Mouse (Mus musculus): Measurements from ENCODE around the gene Itfg2. TPM values are rescaled to one million over a fixed set of nuclear protein-coding genes. Genes with fewer than 3 reads are reported as not detected.

Itfg2 gene
- total and polyA plus RNA-seq, 3 experiments = 16.6 to 44.8 TPM; not detected in 1

DNA sequence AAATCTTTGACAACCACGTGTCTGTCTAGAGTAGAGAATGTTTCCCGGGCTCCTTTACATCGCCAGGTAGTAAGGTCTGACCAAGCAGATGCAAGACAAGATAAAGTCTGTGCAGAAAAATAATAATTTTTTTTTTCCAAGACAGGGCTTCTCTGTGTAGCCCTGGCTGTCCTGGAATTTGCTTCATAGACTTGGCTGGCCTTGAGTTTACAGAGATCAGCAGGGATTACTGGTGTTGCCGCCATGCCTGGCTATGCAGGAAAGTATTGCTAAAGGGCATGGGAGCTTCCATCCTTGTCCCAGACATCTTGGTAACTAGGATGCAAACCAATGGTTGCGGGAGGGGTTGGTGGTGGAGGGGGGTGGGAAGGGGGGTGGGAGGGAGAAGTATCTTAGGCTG, 32.5 kb upstream of the Itfg2 start:
- Histone ChIP-seq H3K27me3 (ENCODE audit: control insufficient read depth in 1 of 2, insufficient read depth in 2 of 2, low read length in 2 of 2) (no peaks in the 10 kb centered on the region; a peak in 1 of 4 replicates), H3K4me3 (ENCODE audit: control insufficient read depth in 1 of 2, insufficient read depth in 1 of 2, low read depth in 2 of 2, low read length in 2 of 2) (no peak overlapping the region), H3K36me3 (ENCODE audit: control insufficient read depth in 1 of 2, insufficient read depth in 2 of 2, low read length in 2 of 2) (no peaks in the 10 kb centered on the region), H3K9ac (ENCODE audit: control insufficient read depth, low read depth, low read length, poor library complexity, severe bottlenecking) (no peak overlapping the region), H3K9me3 (replicated peaks; ENCODE audit: insufficient read depth, low read length) (no peaks in the 10 kb centered on the region), H3K4me1 (ENCODE audit: control insufficient read depth in 1 of 2, insufficient read depth in 2 of 2, low read length in 2 of 2) (no peaks in the 10 kb centered on the region), H3K79me2 (ENCODE audit: control insufficient read depth, insufficient read depth, low read length, poor library complexity) (no peaks in the 10 kb centered on the region), H3K27ac (ENCODE audit: control insufficient read depth, low read depth, low read length) (no peak overlapping the region)
- DNase-seq (ENCODE audit: low read depth, low spot score) = no peak
- no peak for TF ChIP-seq USF2 (IDR thresholded peaks at IDR 0.05; ENCODE audit: borderline replicate concordance in 1 of 2, insufficient read depth in 1 of 2, low read depth in 1 of 2, low read length in 2 of 2)
- TF ChIP-seq RAD21 (IDR thresholded peaks at IDR 0.05; ENCODE audit: low read depth, low read length) = no peak
- TF ChIP-seq TBP (IDR thresholded peaks at IDR 0.05; ENCODE audit: low read depth, low read length) = no peak
- TF ChIP-seq NRF1 (IDR thresholded peaks at IDR 0.05; ENCODE audit: insufficient read depth, low read depth, low read length, poor library complexity, severe bottlenecking) = no peak
- no peak for TF ChIP-seq TAL1 (IDR thresholded peaks at IDR 0.05; ENCODE audit: low read length)
- no peak for TF ChIP-seq CHD1 (IDR thresholded peaks at IDR 0.05; ENCODE audit: low read depth, low read length)
- TF ChIP-seq GATA1 (IDR thresholded peaks at IDR 0.05; ENCODE audit: low read depth, low read length) = no peak
- no peak for TF ChIP-seq ZNF384 (IDR thresholded peaks at IDR 0.05; ENCODE audit: low read depth, low read length)
- TF ChIP-seq ZMIZ1 (IDR thresholded peaks at IDR 0.05; ENCODE audit: low read depth, low read length) = no peak
- no peak for TF ChIP-seq ELF1 (IDR thresholded peaks at IDR 0.05; ENCODE audit: low read depth, low read length)
- no peak for TF ChIP-seq NELFE (IDR thresholded peaks at IDR 0.05; ENCODE audit: low read depth, low read length)
- TF ChIP-seq MXI1 (IDR thresholded peaks at IDR 0.05; ENCODE audit: low read depth, low read length) = no peak
- TF ChIP-seq POLR2A (IDR thresholded peaks at IDR 0.05; ENCODE audit: control insufficient read depth in 1 of 2, insufficient read depth in 1 of 2, low read depth in 1 of 2, low read length in 2 of 2, poor library complexity in 1 of 2) = no peak
- TF ChIP-seq POLR2AphosphoS2 (IDR thresholded peaks at IDR 0.05; ENCODE audit: low read length) = no peak
- no peak for TF ChIP-seq RCOR1 (IDR thresholded peaks at IDR 0.05; ENCODE audit: low read depth, low read length)
- TF ChIP-seq MAFK (IDR thresholded peaks at IDR 0.05; ENCODE audit: borderline replicate concordance, low read depth, low read length) = no peak
- no peak for TF ChIP-seq GABPA (IDR thresholded peaks at IDR 0.05; ENCODE audit: low read depth, low read length)
- TF ChIP-seq USF1 (IDR thresholded peaks at IDR 0.05; ENCODE audit: low read depth, low read length) = no peak
- TF ChIP-seq BHLHE40 (IDR thresholded peaks at IDR 0.05; ENCODE audit: borderline replicate concordance, low read depth, low read length) = no peak

- Histone ChIP-seq H3K4me1 (ENCODE audit: control insufficient read depth in 1 of 2, insufficient read depth in 2 of 2, low read length in 2 of 2) (no peaks in the 10 kb centered on the region), H3K79me2 (ENCODE audit: control insufficient read depth, insufficient read depth, low read length, poor library complexity) (no peaks in the 10 kb centered on the region), H3K9me3 (replicated peaks; ENCODE audit: insufficient read depth, low read length) (no peaks in the 10 kb centered on the region), H3K36me3 (ENCODE audit: control insufficient read depth in 1 of 2, insufficient read depth in 2 of 2, low read length in 2 of 2) (no peaks in the 10 kb centered on the region), H3K9ac (ENCODE audit: control insufficient read depth, low read depth, low read length, poor library complexity, severe bottlenecking) (no peak overlapping the region), H3K27ac (ENCODE audit: control insufficient read depth, low read depth, low read length) (no peak overlapping the region), H3K4me3 (ENCODE audit: control insufficient read depth in 1 of 2, insufficient read depth in 1 of 2, low read depth in 2 of 2, low read length in 2 of 2) (no peak overlapping the region), H3K27me3 (ENCODE audit: control insufficient read depth in 1 of 2, insufficient read depth in 2 of 2, low read length in 2 of 2) (no peaks in the 10 kb centered on the region; a peak in 1 of 4 replicates)
- TF ChIP-seq USF1 (IDR thresholded peaks at IDR 0.05; ENCODE audit: low read depth, low read length) = no peak
- TF ChIP-seq HCFC1 (IDR thresholded peaks at IDR 0.05; ENCODE audit: low read depth, low read length) = no peak
- no peak for TF ChIP-seq JUND (IDR thresholded peaks at IDR 0.05; ENCODE audit: low read depth, low read length)
- no peak for TF ChIP-seq ZNF384 (IDR thresholded peaks at IDR 0.05; ENCODE audit: low read depth, low read length)
- no peak for TF ChIP-seq E2F4 (IDR thresholded peaks at IDR 0.05; ENCODE audit: borderline replicate concordance, low read depth, low read length)
- no peak for TF ChIP-seq MAFK (IDR thresholded peaks at IDR 0.05; ENCODE audit: borderline replicate concordance, low read depth, low read length)
- no peak for TF ChIP-seq SIN3A (IDR thresholded peaks at IDR 0.05; ENCODE audit: low read length)
- TF ChIP-seq GATA1 (IDR thresholded peaks at IDR 0.05; ENCODE audit: low read depth, low read length) = no peak
- TF ChIP-seq SMC3 (IDR thresholded peaks at IDR 0.05; ENCODE audit: low read depth, low read length) = no peak
- no peak for TF ChIP-seq TCF12 (IDR thresholded peaks at IDR 0.05; ENCODE audit: low read depth, low read length)
- no peak for TF ChIP-seq GABPA (IDR thresholded peaks at IDR 0.05; ENCODE audit: low read depth, low read length)
- no peak for DNase-seq (ENCODE audit: low read depth, low spot score)
Measured at GRCm38 (mm10) chr6:128455835-128456605, 31.3 kb upstream of the Itfg2 start.

Measured in MEL (cell line).